Mouse (Mus musculus): ENCODE results near the gene Cobl. TPM values are rescaled to one million over a fixed set of nuclear protein-coding genes. Genes with fewer than 3 reads are reported as not detected.

Cobl gene
- polyA plus RNA-seq, 1 experiment from 2014 or later: 16.1 TPM

- H3K36me3 ChIP-seq (replicated peaks): no peaks in the 10 kb centered on the region
- no peak overlapping the region for H3K27ac ChIP-seq
- no peak overlapping the region for H3K4me2 ChIP-seq
- peaks cover 4% of the 10 kb centered on the region for H3K4me1 ChIP-seq
- no peak overlapping the region for H3K9ac ChIP-seq
- 94% methylated on average over 4 of the region's 4 CpGs for WGBS
- H3K4me3 ChIP-seq: no peak overlapping the region
- H3K27me3 ChIP-seq (replicated peaks): no peaks in the 10 kb centered on the region
- no peaks in the 10 kb centered on the region for H3K9me3 ChIP-seq
- no peak for ATAC-seq (replicated peaks)
These were observed 53.5 kb downstream of the Cobl start for GRCm38 (mm10) chr11:12411075-12411807.

- H3K27ac ChIP-seq: no peak overlapping the region
- no peak for ATAC-seq (replicated peaks)
- no peak overlapping the region for H3K4me2 ChIP-seq
- H3K9ac ChIP-seq: no peak overlapping the region
- no peaks in the 10 kb centered on the region for H3K4me1 ChIP-seq
- no peaks in the 10 kb centered on the region for H3K36me3 ChIP-seq (replicated peaks)
- no peaks in the 10 kb centered on the region for H3K9me3 ChIP-seq
- no peaks in the 10 kb centered on the region for H3K27me3 ChIP-seq (replicated peaks)
- no peak overlapping the region for H3K4me3 ChIP-seq
- 87% methylated on average over 4 of the region's 4 CpGs for WGBS
These were observed 55.3 kb downstream of the Cobl start for GRCm38 (mm10) chr11:12409463-12409862.

- H3K27me3 ChIP-seq (replicated peaks): no peaks in the 10 kb centered on the region
- H3K9me3 ChIP-seq: no peaks in the 10 kb centered on the region
- H3K4me3 ChIP-seq: no peak overlapping the region
- no peak overlapping the region for H3K9ac ChIP-seq
- no peak for ATAC-seq (replicated peaks)
- no peak overlapping the region for H3K4me2 ChIP-seq
- no peak overlapping the region for H3K27ac ChIP-seq
- H3K36me3 ChIP-seq (replicated peaks): no peaks in the 10 kb centered on the region
- WGBS: 94% methylated on average over 6 of the region's 6 CpGs
- no peaks in the 10 kb centered on the region for H3K4me1 ChIP-seq
These were observed 56.9 kb downstream of the Cobl start for GRCm38 (mm10) chr11:12407834-12408233.

GRCm38 (mm10) chr11:12399903-12400302 is 64.9 kb downstream of the Cobl start:
- no peak for ATAC-seq (replicated peaks)
- WGBS: 90% methylated on average over 2 of the region's 2 CpGs

GRCm38 (mm10) chr11:12396196-12396595 is 68.6 kb downstream of the Cobl start:
- Histone ChIP-seq H3K4me1 (no peaks in the 10 kb centered on the region), H3K4me2 (no peak overlapping the region), H3K27me3 (replicated peaks) (no peaks in the 10 kb centered on the region), H3K27ac (no peak overlapping the region), H3K36me3 (replicated peaks) (no peaks in the 10 kb centered on the region), H3K9me3 (no peaks in the 10 kb centered on the region), H3K9ac (no peak overlapping the region), H3K4me3 (no peak overlapping the region)
- no peak for ATAC-seq (replicated peaks)

More at GRCm38 (mm10) chr11:12399903-12400302, 64.9 kb downstream of the Cobl start:
- Histone ChIP-seq H3K9ac (no peak overlapping the region), H3K9me3 (no peaks in the 10 kb centered on the region), H3K27me3 (replicated peaks) (no peaks in the 10 kb centered on the region), H3K27ac (no peak overlapping the region), H3K36me3 (replicated peaks) (no peaks in the 10 kb centered on the region), H3K4me1 (no peaks in the 10 kb centered on the region), H3K4me3 (no peak overlapping the region), H3K4me2 (no peak overlapping the region)

- H3K9ac ChIP-seq: no peak overlapping the region
- H3K27me3 ChIP-seq (replicated peaks): no peaks in the 10 kb centered on the region
- no peak for ATAC-seq (replicated peaks)
- no peak overlapping the region for H3K4me3 ChIP-seq
- H3K4me1 ChIP-seq: no peaks in the 10 kb centered on the region
- no peaks in the 10 kb centered on the region for H3K9me3 ChIP-seq
- H3K36me3 ChIP-seq (replicated peaks): no peaks in the 10 kb centered on the region
- 77% methylated on average over 1 of the region's 1 CpGs for WGBS
- H3K4me2 ChIP-seq: no peak overlapping the region
- H3K27ac ChIP-seq: no peak overlapping the region
These were observed 70.1 kb downstream of the Cobl start for GRCm38 (mm10) chr11:12394701-12395100.

- Histone ChIP-seq H3K27ac (no peak overlapping the region), H3K4me1 (no peaks in the 10 kb centered on the region), H3K9ac (no peak overlapping the region), H3K4me3 (no peak overlapping the region), H3K27me3 (replicated peaks) (no peaks in the 10 kb centered on the region), H3K9me3 (no peaks in the 10 kb centered on the region), H3K36me3 (replicated peaks) (no peaks in the 10 kb centered on the region), H3K4me2 (no peak overlapping the region)
- WGBS: 62% methylated on average over 3 of the region's 3 CpGs
- ATAC-seq (replicated peaks): no peak
These were observed 70.6 kb downstream of the Cobl start for GRCm38 (mm10) chr11:12394151-12394550.

- Histone ChIP-seq H3K27ac (no peak overlapping the region), H3K27me3 (replicated peaks) (no peaks in the 10 kb centered on the region), H3K9ac (no peak overlapping the region), H3K4me3 (no peak overlapping the region), H3K9me3 (no peaks in the 10 kb centered on the region), H3K36me3 (replicated peaks) (no peaks in the 10 kb centered on the region), H3K4me2 (no peak overlapping the region), H3K4me1 (no peaks in the 10 kb centered on the region; the same call in 1 of the 2 replicates)
- WGBS: 47% methylated on average over 2 of the region's 2 CpGs
- ATAC-seq (replicated peaks): peak; percentile 48; the same call in 1 of the 2 replicates
These were observed 79.9 kb downstream of the Cobl start for GRCm38 (mm10) chr11:12384826-12385225.

GRCm38 (mm10) chr11:12382991-12383390 is 81.8 kb downstream of the Cobl start:
- Histone ChIP-seq H3K27ac (no peak overlapping the region), H3K4me3 (no peak overlapping the region), H3K9ac (no peak overlapping the region), H3K4me1 (no peaks in the 10 kb centered on the region; the same call in 1 of the 2 replicates), H3K27me3 (replicated peaks) (no peaks in the 10 kb centered on the region), H3K4me2 (no peak overlapping the region), H3K9me3 (no peaks in the 10 kb centered on the region), H3K36me3 (replicated peaks) (no peaks in the 10 kb centered on the region)
- WGBS: 82% methylated on average over 4 of the region's 4 CpGs
- no peak for ATAC-seq (replicated peaks)

- Histone ChIP-seq H3K9ac (no peak overlapping the region), H3K4me2 (no peak overlapping the region), H3K27me3 (replicated peaks) (no peaks in the 10 kb centered on the region), H3K4me1 (peaks cover 3% of the 10 kb centered on the region), H3K9me3 (no peaks in the 10 kb centered on the region), H3K4me3 (no peak overlapping the region), H3K36me3 (replicated peaks) (no peaks in the 10 kb centered on the region), H3K27ac (no peak overlapping the region)
- ATAC-seq (replicated peaks): no peak
- WGBS: 24% methylated on average over 3 of the region's 3 CpGs
These were observed 83.7 kb downstream of the Cobl start for GRCm38 (mm10) chr11:12381096-12381495.

- H3K9me3 ChIP-seq: no peaks in the 10 kb centered on the region
- peak; percentile 62 for ATAC-seq (replicated peaks)
- peaks cover 3% of the 10 kb centered on the region; the same call in 1 of the 2 replicates for H3K4me1 ChIP-seq
- 16% methylated on average over 3 of the region's 3 CpGs for WGBS
- H3K27me3 ChIP-seq (replicated peaks): no peaks in the 10 kb centered on the region; the same call in 1 of the 2 replicates
- H3K36me3 ChIP-seq (replicated peaks): no peaks in the 10 kb centered on the region
- no peak overlapping the region for H3K9ac ChIP-seq
- H3K4me2 ChIP-seq: no peak overlapping the region
- H3K4me3 ChIP-seq: no peak overlapping the region
- no peak overlapping the region for H3K27ac ChIP-seq
These were observed 88.1 kb downstream of the Cobl start for GRCm38 (mm10) chr11:12376628-12377027.

GRCm38 (mm10) chr11:12373106-12374098 is 91.4 kb downstream of the Cobl start:
- no peaks in the 10 kb centered on the region; the same call in 1 of the 2 replicates for H3K27me3 ChIP-seq (replicated peaks)
- 30% methylated on average over 12 of the region's 12 CpGs for WGBS
- ATAC-seq (replicated peaks): peak; percentile 88

More at GRCm38 (mm10) chr11:12373106-12374098, 91.4 kb downstream of the Cobl start:
- Histone ChIP-seq H3K36me3 (replicated peaks) (no peaks in the 10 kb centered on the region), H3K4me3 (no peak overlapping the region), H3K9ac (no peak overlapping the region), H3K4me2 (no peak overlapping the region), H3K9me3 (no peaks in the 10 kb centered on the region), H3K4me1 (peaks cover 3% of the 10 kb centered on the region; the same call in 1 of the 2 replicates), H3K27ac (no peak overlapping the region)

Data from midbrain, embryonic 15.5 days (tissue).